16 mouse cellular contexts compared by ENCODE assay signal in the genomic region with DNA sequence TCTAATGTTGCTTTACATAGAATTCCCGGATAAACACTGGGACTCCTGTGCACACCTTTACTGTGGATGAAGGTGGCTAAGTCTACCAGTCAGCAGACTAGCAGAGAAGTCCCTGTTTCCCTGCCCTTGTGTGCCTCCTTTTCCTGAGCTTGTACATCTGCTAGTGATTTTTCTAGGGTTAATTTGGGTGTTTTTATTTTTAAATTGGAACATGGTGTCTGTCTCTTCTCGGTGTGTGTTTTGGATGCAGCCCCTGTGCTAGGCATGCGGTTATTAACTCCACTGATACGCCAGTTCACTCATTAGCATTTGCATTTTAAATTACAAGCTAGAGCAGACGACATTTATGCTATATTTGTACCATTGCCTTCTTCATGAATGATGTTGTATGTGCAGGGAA.
A peak's percentile ranks its signal among the peaks of the same experiment; 100 is the strongest.
DNase-seq lines count a peak whose midpoint lies in the region; ATAC-seq and TF ChIP-seq lines count a peak whose summit lies in the region.
"Had no signal": no experiment of that assay in that cellular context is flagged by ENCODE, and none has a peak within 500 bp of the region (broad histone marks: within the 10 kb centered on the region; RNA-seq: fewer than 3 reads in every experiment).

No protein-coding gene starts in this region.

- no peaks in the 10 kb centered on the region for H3K27me3 ChIP-seq in forebrain, embryonic 15.5 days
- no peaks in the 10 kb centered on the region for H3K27me3 ChIP-seq in forebrain, embryonic 11.5 days (ENCODE audit: control insufficient read depth, insufficient read depth, low read length)
- H3K27me3 ChIP-seq: kidney, embryonic 15.5 days had no signal

- no peak overlapping the region for H3K9ac ChIP-seq in forebrain, embryonic 15.5 days (replicated peaks)
- no peak overlapping the region for H3K9ac ChIP-seq in forebrain, embryonic 11.5 days (ENCODE audit: low read length)
- H3K9ac ChIP-seq: kidney, embryonic 15.5 days had no signal

- DNase-seq in forebrain, embryonic 11.5 days (ENCODE audit: low spot score) = no peak
- DNase-seq in layer of hippocampus, adult 2 months (ENCODE audit: low spot score in 2 of 2) = peak in 1 of 2 experiments; percentile 63
- DNase-seq in layer of hippocampus, adult 9-10 months (ENCODE audit: low spot score) = no peak
- DNase-seq in right cerebral cortex, postnatal 25 days = peak; percentile 28
- DNase-seq in right cerebral cortex, adult 2 months (ENCODE audit: low spot score in 2 of 2) = no peak
- DNase-seq in T-cell, adult 2 months (ENCODE audit: low spot score) = no peak
- DNase-seq in adrenal gland, adult 18-20 months (ENCODE audit: low spot score in 2 of 2) = no peak
- DNase-seq: adrenal gland, postnatal 10 days; cerebellum, adult 8-10 months; gastrocnemius, postnatal 36 days; heart, postnatal 10 days; lung, adult 18-20 months; thymus, adult 2 months had no signal

- no peak overlapping the region for H3K4me3 ChIP-seq in forebrain, embryonic 15.5 days
- no peak overlapping the region for H3K4me3 ChIP-seq in forebrain, embryonic 11.5 days (ENCODE audit: low read depth, low read length)
- H3K4me3 ChIP-seq in layer of hippocampus, adult 2 months = no peak overlapping the region
- H3K4me3 ChIP-seq: heart, embryonic 10.5 days; kidney, embryonic 15.5 days had no signal

- no peak for TF ChIP-seq CTCF in layer of hippocampus, adult 2 months (conservative IDR thresholded peaks at IDR 0.05)

- ATAC-seq in forebrain, embryonic 15.5 days (replicated peaks) = peak; percentile 55
- no peak for ATAC-seq in forebrain, embryonic 11.5 days (replicated peaks; ENCODE audit: low FRiP score)

- H3K4me2 ChIP-seq in forebrain, embryonic 15.5 days (replicated peaks) = no peak overlapping the region
- H3K4me2 ChIP-seq in forebrain, embryonic 11.5 days (ENCODE audit: low read depth, low read length, severe bottlenecking) = no peak overlapping the region
- H3K4me2 ChIP-seq: kidney, embryonic 15.5 days had no signal

- H3K4me1 ChIP-seq in forebrain, embryonic 15.5 days = peaks cover 71% of the 10 kb centered on the region
- peaks cover 15% of the 10 kb centered on the region for H3K4me1 ChIP-seq in forebrain, embryonic 11.5 days (replicated peaks; ENCODE audit: control insufficient read depth, insufficient read depth, low read length)

- peak overlapping the region; percentile 89 for H3K27ac ChIP-seq in forebrain, embryonic 15.5 days (replicated peaks)
- H3K27ac ChIP-seq in forebrain, embryonic 11.5 days (ENCODE audit: low read depth, low read length) = no peak overlapping the region
- peak overlapping the region; percentile 92 for H3K27ac ChIP-seq in layer of hippocampus, adult 2 months
- H3K27ac ChIP-seq: heart, embryonic 10.5 days; kidney, embryonic 15.5 days had no signal

- H3K36me3 ChIP-seq in forebrain, embryonic 15.5 days = no peaks in the 10 kb centered on the region
- no peaks in the 10 kb centered on the region for H3K36me3 ChIP-seq in forebrain, embryonic 11.5 days (ENCODE audit: control insufficient read depth, insufficient read depth, low read length)
- H3K36me3 ChIP-seq: heart, embryonic 10.5 days; kidney, embryonic 15.5 days had no signal

- no peaks in the 10 kb centered on the region for H3K9me3 ChIP-seq in forebrain, embryonic 15.5 days
- H3K9me3 ChIP-seq in forebrain, embryonic 11.5 days (ENCODE audit: control insufficient read depth, low read length) = no peaks in the 10 kb centered on the region
- H3K9me3 ChIP-seq: heart, embryonic 10.5 days; kidney, embryonic 15.5 days had no signal

- 33% methylated on average over 5 of the region's 5 CpGs for WGBS in forebrain, embryonic 15.5 days
- 70% methylated on average over 5 of the region's 5 CpGs for WGBS in forebrain, embryonic 11.5 days
